Mouse (Mus musculus) bone marrow macrophage, adult 2 months (primary cell): ENCODE measurements around the gene Ptpn3. TPM values are rescaled to one million over a fixed set of nuclear protein-coding genes. Genes with fewer than 3 reads are reported as not detected.
"Not testable (repeated sequence)": the region's sequence is repeated elsewhere in the genome, so short reads cannot be mapped to it uniquely, and the experiment has no call there.

Experiments used
- H3K27ac ChIP-seq: 2 replicates; pipeline ENCODE4 v1.5.1; 2012; ENCODE audit warnings: low read depth, low read length; ENCODE audit not compliant: insufficient read depth
- H3K4me1 ChIP-seq: 2 replicates; pipeline ENCODE4 v1.6.1; 2012; ENCODE audit warnings: low read length; ENCODE audit not compliant: control insufficient read depth, insufficient read depth
- H3K4me3 ChIP-seq: 2 replicates; pipeline ENCODE4 v1.5.1; 2012; ENCODE audit warnings: mild to moderate bottlenecking, low read length, moderate library complexity; ENCODE audit not compliant: insufficient read depth
- CTCF ChIP-seq: IDR thresholded peaks from 2 replicates; pipeline ENCODE4 v1.5.1; 2012; ENCODE audit warnings: low read depth, mild to moderate bottlenecking, low read length, moderate library complexity
- POLR2A ChIP-seq: IDR thresholded peaks from 2 replicates; pipeline ENCODE4 v1.6.1; 2012; ENCODE audit warnings: mild to moderate bottlenecking, low read depth, low read length, borderline replicate concordance
- polyA plus RNA-seq: library from polyadenylated mRNA; stranded (reverse); fragments of >200 nt; gene quantifications from 2 replicates; pipeline ENCODE4 v1.2.4, GENCODE M21; 2012; ENCODE audit not compliant: missing spikeins, insufficient read depth, insufficient read length

Ptpn3 gene
- polyA plus RNA-seq, 1 experiment = 0.27 TPM

DNA sequence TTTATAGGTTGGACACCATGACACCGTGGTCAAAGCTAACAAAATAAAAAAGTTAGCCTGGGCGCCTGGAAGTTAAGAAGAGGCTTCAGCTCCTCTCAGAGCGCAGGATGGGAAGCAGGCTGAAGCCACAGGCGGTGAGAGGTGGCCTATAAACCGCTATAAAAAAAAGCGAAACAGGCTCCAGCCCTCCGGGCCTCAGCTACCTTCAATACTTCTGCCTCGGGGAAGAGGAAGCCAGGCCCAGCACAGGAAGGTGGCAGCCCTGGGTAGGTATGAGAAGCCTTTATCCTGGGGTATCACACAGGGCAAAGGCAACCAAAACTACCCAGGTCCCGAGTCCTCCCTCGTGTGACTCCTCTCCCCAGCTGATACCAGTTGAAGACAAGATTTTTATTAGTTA is 22.8 kb downstream of the Ptpn3 start:
- Histone ChIP-seq H3K4me3 (no peak overlapping the region), H3K4me1 (no peaks in the 10 kb centered on the region), H3K27ac (no peak overlapping the region)
- TF ChIP-seq CTCF (no peak), POLR2A (no peak)

DNA sequence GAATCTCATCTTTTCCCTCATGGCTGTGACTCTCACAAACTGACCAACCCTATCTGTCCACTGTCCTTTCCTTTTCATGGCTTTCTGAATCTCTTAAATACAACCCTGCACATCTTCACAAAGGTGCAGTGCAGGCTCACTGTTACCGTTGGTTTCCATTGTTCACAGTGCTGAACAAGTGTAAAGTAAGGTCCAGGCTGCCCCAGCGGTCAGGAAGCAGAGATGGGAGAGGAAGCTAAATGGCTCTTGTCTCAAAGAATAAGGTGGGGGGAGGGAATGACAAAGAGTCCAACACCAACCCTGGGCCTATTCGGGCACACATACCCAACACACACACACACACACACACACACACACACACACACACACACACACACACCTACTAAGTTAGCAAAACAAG is 24.0 kb downstream of the Ptpn3 start:
- Histone ChIP-seq H3K4me3 (no peak overlapping the region), H3K4me1 (no peaks in the 10 kb centered on the region), H3K27ac (no peak overlapping the region)
- TF ChIP-seq CTCF = no peak
- TF ChIP-seq POLR2A = no peak

DNA sequence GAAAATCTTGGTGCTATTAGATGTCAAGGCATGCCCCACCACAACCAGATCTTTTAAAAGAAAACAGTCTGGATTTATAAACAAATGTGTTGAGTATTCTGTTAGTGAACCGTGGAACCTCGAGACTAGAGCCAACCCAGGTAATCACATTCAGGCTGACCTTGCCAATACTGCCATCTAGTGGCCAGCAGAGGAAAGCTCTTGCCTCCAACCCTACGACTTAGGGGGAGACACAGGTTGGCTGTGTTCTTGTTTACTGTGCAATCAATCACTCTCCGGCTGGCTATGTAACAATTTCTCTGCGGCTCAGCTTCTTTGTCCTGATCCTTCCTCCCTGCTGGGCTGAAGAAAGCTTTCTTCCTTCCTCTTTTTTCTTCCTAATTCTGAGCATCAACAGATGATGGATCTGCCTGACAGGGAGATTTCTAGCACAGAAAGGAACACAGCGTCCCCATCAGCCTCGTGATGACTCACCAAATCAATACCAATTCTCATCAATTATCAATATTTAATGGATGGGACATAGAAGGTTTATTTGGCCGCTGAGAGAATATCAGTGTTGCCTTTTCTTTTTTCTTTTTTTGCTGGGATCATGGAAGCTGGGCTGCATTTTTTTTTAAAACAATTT is 26.4 kb downstream of the Ptpn3 start:
- Histone ChIP-seq H3K4me1 (no peaks in the 10 kb centered on the region), H3K4me3 (no peak overlapping the region), H3K27ac (no peak overlapping the region)
- peak; percentile 72 for TF ChIP-seq CTCF
- TF ChIP-seq POLR2A = no peak

DNA sequence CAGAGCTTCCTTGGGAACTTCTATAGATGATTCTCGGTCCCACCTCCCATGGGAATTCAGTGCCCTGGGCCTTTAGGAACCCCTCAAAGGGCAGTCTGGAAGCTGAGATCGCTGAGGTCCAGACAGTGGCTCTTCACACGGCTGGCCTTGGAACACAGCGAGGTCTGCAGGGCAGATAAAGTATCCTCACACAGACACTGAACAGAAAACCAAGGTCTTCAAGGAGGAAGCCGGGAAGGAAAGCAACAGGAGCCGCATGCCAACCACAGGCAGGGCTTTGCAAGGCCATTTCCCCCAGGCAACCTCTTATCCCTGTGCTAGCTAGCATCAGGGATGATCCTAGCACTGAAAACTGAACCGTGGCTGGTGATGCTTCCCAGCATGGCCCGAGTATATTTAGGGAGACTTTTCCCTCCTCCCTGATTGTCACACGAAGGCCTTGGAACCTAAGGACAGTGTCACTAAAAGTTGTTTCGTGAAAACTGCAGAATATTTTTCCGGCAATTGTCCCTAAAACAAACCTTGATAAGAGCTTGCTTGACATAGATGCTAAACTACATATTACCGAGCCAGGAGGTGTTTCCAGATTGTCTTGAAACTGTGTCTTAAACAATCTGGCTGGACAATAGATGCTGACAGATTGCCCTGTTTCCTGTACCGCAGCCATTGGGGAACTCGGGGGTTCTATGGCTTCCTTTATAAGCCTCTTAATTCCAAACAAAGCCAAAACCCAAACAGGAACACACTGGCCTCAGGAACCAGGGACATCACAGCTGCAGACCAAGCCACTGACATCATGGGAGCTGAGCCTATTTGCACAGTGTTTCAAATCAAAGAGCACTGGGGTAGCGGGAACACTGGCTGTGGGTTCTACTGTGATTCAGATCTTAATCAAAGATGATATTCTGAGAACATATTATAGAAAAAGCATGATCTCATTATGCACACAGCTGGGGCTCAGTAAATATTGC is 27.8 kb downstream of the Ptpn3 start:
- H3K27ac ChIP-seq = no peak overlapping the region
- H3K4me3 ChIP-seq = no peak overlapping the region
- TF ChIP-seq CTCF (no peak), POLR2A (no peak)
- no peaks in the 10 kb centered on the region for H3K4me1 ChIP-seq

DNA sequence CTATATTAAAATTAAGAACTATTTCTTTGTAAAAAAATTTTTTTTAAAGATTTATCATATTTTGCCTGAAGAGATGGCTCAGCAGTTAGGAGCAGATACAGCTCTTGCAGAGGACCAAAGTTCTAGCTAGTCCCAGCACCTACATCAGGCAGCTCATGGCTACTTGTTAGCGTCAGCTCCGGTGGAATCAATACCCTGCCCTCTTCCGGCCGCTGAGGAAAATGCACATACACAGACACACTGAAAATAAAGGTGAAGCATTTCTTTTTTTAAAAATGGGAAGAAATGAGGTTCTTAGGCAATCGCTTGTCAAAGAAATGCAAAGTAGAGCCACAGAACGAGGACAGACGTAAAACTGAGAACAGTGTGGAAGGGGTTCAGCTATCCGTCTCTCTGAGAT is 30.6 kb downstream of the Ptpn3 start:
- TF ChIP-seq POLR2A = no peak
- TF ChIP-seq CTCF = no peak
- H3K27ac ChIP-seq = no peak overlapping the region
- no peaks in the 10 kb centered on the region for H3K4me1 ChIP-seq
- no peak overlapping the region for H3K4me3 ChIP-seq

DNA sequence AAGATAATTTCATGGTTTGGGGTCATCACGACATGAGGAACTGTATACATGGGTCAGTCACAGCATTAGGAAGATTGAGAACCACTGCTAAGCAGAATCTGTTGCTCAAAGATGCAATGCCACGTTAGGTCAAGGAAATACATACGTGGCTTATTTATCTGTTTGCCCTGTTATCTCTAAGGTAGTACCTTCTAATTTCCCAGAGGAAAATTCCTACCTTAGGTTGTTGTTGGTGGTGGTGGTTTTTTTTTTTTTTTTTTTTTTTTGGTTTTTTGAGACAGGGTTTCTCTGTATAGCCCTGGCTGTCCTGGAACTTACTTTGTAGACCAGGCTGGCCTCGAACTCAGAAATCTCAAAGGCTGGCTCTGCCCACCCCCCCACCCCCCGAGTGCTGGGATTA is 31.1 kb downstream of the Ptpn3 start:
- not testable (repeated sequence) for H3K4me3 ChIP-seq, H3K4me1 ChIP-seq, H3K27ac ChIP-seq

DNA sequence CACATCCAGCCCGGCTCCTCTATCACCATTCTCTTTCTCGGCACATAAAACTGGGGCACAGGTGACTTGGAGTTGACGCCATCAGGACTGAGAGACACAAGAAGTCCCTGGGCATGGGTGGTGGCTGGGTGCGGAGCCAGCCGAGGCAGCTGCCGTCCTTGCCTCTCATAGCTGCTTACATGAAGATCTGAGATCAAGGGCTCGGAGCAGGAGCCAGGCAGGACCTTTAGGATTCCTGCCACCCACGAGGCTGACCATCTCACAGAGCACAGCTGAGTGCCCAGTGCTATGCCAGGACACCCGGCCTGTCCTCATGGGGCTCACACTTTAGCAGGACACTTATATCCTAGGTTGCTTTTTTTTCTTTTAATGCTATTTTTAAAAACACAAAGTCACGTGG is 32.3 kb downstream of the Ptpn3 start:
- Histone ChIP-seq H3K27ac (no peak overlapping the region), H3K4me3 (no peak overlapping the region), H3K4me1 (no peaks in the 10 kb centered on the region)
- TF ChIP-seq CTCF = no peak
- no peak for TF ChIP-seq POLR2A

DNA sequence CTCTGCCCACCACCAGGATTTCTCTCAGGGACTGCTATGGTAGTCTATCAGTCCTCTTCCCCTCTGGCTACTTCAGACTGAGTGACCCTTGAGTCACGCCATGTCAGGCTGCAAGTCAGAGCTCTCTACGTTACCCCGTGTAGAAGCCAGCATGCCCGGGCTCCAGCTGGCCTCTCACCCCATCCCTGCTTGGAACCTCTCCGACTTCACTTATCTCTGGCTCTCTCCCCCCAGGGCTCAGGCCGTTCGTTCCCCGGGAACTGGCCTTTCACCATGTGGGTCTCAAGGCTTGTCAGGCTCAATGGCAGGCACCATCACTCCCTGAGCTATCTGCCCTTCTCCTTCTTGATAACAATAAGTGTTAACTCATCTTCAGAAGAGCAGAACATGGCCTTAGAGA is 33.3 kb downstream of the Ptpn3 start:
- H3K27ac ChIP-seq = no peak overlapping the region
- TF ChIP-seq CTCF (no peak), POLR2A (no peak)
- H3K4me3 ChIP-seq = no peak overlapping the region
- H3K4me1 ChIP-seq = no peaks in the 10 kb centered on the region

DNA sequence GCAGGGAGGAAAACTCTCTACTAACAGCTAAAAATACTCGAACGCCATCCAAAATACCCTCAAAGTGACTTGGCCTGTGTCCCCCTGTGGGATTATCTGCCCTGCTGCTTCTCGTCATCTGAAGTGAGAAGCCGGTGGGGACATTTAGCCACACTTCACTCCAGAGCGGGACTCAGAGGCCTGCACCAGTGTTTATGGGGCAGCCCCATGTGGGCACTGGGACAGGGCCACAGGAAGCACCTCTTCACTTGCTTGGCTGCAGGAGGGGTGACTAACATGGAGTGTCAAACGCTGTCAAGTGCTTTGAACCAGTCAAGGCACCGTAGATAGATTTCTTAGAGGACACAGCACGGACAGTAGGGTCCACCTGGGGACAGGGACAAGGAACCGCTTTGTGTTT is 35.2 kb downstream of the Ptpn3 start:
- TF ChIP-seq CTCF (no peak), POLR2A (no peak)

DNA sequence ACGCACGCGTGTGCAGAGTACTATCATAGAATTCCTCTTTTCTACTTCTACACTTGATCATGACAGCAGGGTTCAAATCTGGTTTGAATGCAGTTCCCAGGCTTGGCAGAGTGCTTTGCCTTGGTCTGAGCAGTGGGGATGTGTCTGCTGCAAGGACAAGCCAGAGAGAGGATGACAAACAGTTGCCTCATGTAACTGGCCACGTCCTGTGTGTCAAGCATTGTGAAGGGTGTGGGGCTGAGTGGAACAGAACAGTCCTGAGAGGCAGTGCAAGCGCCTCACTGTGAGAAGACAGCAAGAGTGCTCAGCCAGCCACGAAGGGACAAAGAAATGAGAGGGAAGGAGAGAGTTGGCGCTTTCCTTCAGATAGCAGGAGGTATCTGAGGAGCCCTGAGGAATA is 37.9 kb downstream of the Ptpn3 start:
- Histone ChIP-seq H3K4me1 (no peaks in the 10 kb centered on the region), H3K27ac (no peak overlapping the region), H3K4me3 (no peak overlapping the region)
- TF ChIP-seq POLR2A (no peak), CTCF (no peak)

More for the DNA sequence above, 35.2 kb downstream of the Ptpn3 start:
- H3K4me3 ChIP-seq = no peak overlapping the region
- no peaks in the 10 kb centered on the region for H3K4me1 ChIP-seq
- H3K27ac ChIP-seq = no peak overlapping the region
